Mouse (Mus musculus): ENCODE data around the gene Noxo1. TPM values are rescaled to one million over a fixed set of nuclear protein-coding genes. Genes with fewer than 3 reads are reported as not detected.
"Not testable (repeated sequence)": the region's sequence is repeated elsewhere in the genome, so short reads cannot be mapped to it uniquely, and the experiment has no call there.

Noxo1 gene
- polyA plus RNA-seq, 1 experiment from 2014 or later = 1.3 TPM

GRCm38 (mm10) chr17:24667011-24667410 is 29.0 kb upstream of the Noxo1 start:
- H3K36me3 ChIP-seq (ENCODE audit: poor library complexity, severe bottlenecking); H3K4me3 ChIP-seq; H3K4me2 ChIP-seq; H3K9me3 ChIP-seq (replicated peaks); ATAC-seq; H3K27me3 ChIP-seq; H3K27ac ChIP-seq: not testable (repeated sequence)
- Histone ChIP-seq H3K9ac (0 out of 2 replicates have a peak overlapping the region, but pooled peaks have one; percentile 2), H3K4me1 (peaks cover 29% of the 10 kb centered on the region)
- WGBS = 81% methylated on average over 7 of the region's 7 CpGs

GRCm38 (mm10) chr17:24667416-24667815 is 28.6 kb upstream of the Noxo1 start:
- Histone ChIP-seq H3K4me1 (peaks cover 33% of the 10 kb centered on the region), H3K4me3 (no peak overlapping the region), H3K36me3 (ENCODE audit: poor library complexity, severe bottlenecking) (no peaks in the 10 kb centered on the region), H3K9ac (no peak overlapping the region), H3K4me2 (no peak overlapping the region), H3K9me3 (replicated peaks) (no peaks in the 10 kb centered on the region), H3K27me3 (no peaks in the 10 kb centered on the region), H3K27ac (no peak overlapping the region)
- no peak for ATAC-seq
- WGBS = 38% methylated on average over 6 of the region's 6 CpGs

- Histone ChIP-seq H3K27ac (peak overlapping the region; percentile 86), H3K4me3 (peak overlapping the region; percentile 96), H3K9ac (peak overlapping the region; percentile 99), H3K4me1 (peaks cover 37% of the 10 kb centered on the region), H3K4me2 (peak overlapping the region; percentile 92)
- not testable (repeated sequence) for H3K9me3 ChIP-seq (replicated peaks); H3K27me3 ChIP-seq; H3K36me3 ChIP-seq (ENCODE audit: poor library complexity, severe bottlenecking); ATAC-seq
- 11% methylated on average over 15 of the region's 15 CpGs for WGBS
These were observed 26.9 kb upstream of the Noxo1 start for GRCm38 (mm10) chr17:24669214-24669544.

- peaks cover 41% of the 10 kb centered on the region for H3K4me1 ChIP-seq
- 0 out of 2 replicates have a peak, but pooled peaks cover 4% of the 10 kb centered on the region for H3K36me3 ChIP-seq (ENCODE audit: poor library complexity, severe bottlenecking)
- WGBS = under 1% methylated on average over 63 of the region's 80 CpGs
- no peaks in the 10 kb centered on the region for H3K9me3 ChIP-seq (replicated peaks)
- H3K27me3 ChIP-seq = no peaks in the 10 kb centered on the region
- peak within 1 kb of the TSS; percentile 99 for H3K9ac ChIP-seq
- peak; percentile 99 for ATAC-seq
- peak within 1 kb of the TSS; percentile 96 for H3K4me3 ChIP-seq
- H3K4me2 ChIP-seq = peak within 1 kb of the TSS; percentile 92
- H3K27ac ChIP-seq = peak within 1 kb of the TSS; percentile 86
These were observed 26.3 kb upstream of the Noxo1 start, which contains the start of gene Zfp598 for GRCm38 (mm10) chr17:24669545-24670245. TSS of gene Zfp598 (plus strand) at chr17:24669687.

- Histone ChIP-seq H3K36me3 (ENCODE audit: poor library complexity, severe bottlenecking) (0 out of 2 replicates have a peak, but pooled peaks cover 4% of the 10 kb centered on the region), H3K4me3 (peak overlapping the region; percentile 96), H3K9me3 (replicated peaks) (no peaks in the 10 kb centered on the region), H3K4me1 (peaks cover 41% of the 10 kb centered on the region), H3K27me3 (no peaks in the 10 kb centered on the region), H3K9ac (peak overlapping the region; percentile 99), H3K27ac (peak overlapping the region; percentile 86; the same call in 1 of the 2 replicates), H3K4me2 (peak overlapping the region; percentile 92)
- 12% methylated on average over 8 of the region's 8 CpGs for WGBS
- ATAC-seq = no peak
These were observed 25.7 kb upstream of the Noxo1 start for GRCm38 (mm10) chr17:24670246-24670844.

- WGBS = 87% methylated on average over 5 of the region's 5 CpGs
- no peak for ATAC-seq
- H3K9ac ChIP-seq = peak overlapping the region; percentile 99
- no peaks in the 10 kb centered on the region for H3K9me3 ChIP-seq (replicated peaks)
- H3K27ac ChIP-seq = no peak overlapping the region
- H3K4me1 ChIP-seq = peaks cover 41% of the 10 kb centered on the region
- H3K4me3 ChIP-seq = peak overlapping the region; percentile 96
- peaks cover 4% of the 10 kb centered on the region; the same call in 1 of the 2 replicates for H3K36me3 ChIP-seq (ENCODE audit: poor library complexity, severe bottlenecking)
- H3K27me3 ChIP-seq = no peaks in the 10 kb centered on the region
- peak overlapping the region; percentile 92 for H3K4me2 ChIP-seq
These were observed 24.7 kb upstream of the Noxo1 start for GRCm38 (mm10) chr17:24671346-24671745.

GRCm38 (mm10) chr17:24672141-24672540 is 23.9 kb upstream of the Noxo1 start:
- Histone ChIP-seq H3K27ac (no peak overlapping the region), H3K4me2 (peak overlapping the region; percentile 27), H3K9ac (peak overlapping the region; percentile 99), H3K4me1 (peaks cover 41% of the 10 kb centered on the region), H3K4me3 (no peak overlapping the region), H3K27me3 (no peaks in the 10 kb centered on the region), H3K9me3 (replicated peaks) (no peaks in the 10 kb centered on the region), H3K36me3 (ENCODE audit: poor library complexity, severe bottlenecking) (peaks cover 12% of the 10 kb centered on the region)
- WGBS = 40% methylated on average over 5 of the region's 5 CpGs
- ATAC-seq = no peak

GRCm38 (mm10) chr17:24674277-24674676 is 21.8 kb upstream of the Noxo1 start:
- WGBS = 82% methylated on average over 7 of the region's 7 CpGs
- Histone ChIP-seq H3K9ac (no peak overlapping the region), H3K9me3 (replicated peaks) (no peaks in the 10 kb centered on the region), H3K4me1 (peaks cover 32% of the 10 kb centered on the region), H3K36me3 (ENCODE audit: poor library complexity, severe bottlenecking) (peaks cover 34% of the 10 kb centered on the region), H3K4me3 (no peak overlapping the region), H3K4me2 (no peak overlapping the region), H3K27ac (no peak overlapping the region), H3K27me3 (no peaks in the 10 kb centered on the region)
- ATAC-seq = no peak

- Histone ChIP-seq H3K4me1 (peaks cover 20% of the 10 kb centered on the region), H3K27ac (no peak overlapping the region), H3K9me3 (replicated peaks) (no peaks in the 10 kb centered on the region), H3K27me3 (no peaks in the 10 kb centered on the region), H3K9ac (no peak overlapping the region), H3K4me3 (no peak overlapping the region), H3K4me2 (no peak overlapping the region), H3K36me3 (ENCODE audit: poor library complexity, severe bottlenecking) (peaks cover 53% of the 10 kb centered on the region)
- 48% methylated on average over 2 of the region's 2 CpGs for WGBS
- 0 out of 2 replicates have a peak, but pooled peaks have one; percentile 12 for ATAC-seq
These were observed 19.8 kb upstream of the Noxo1 start for GRCm38 (mm10) chr17:24676187-24676586.

- Histone ChIP-seq H3K27me3 (no peaks in the 10 kb centered on the region), H3K36me3 (ENCODE audit: poor library complexity, severe bottlenecking) (peaks cover 58% of the 10 kb centered on the region), H3K4me3 (no peak overlapping the region), H3K4me1 (peaks cover 13% of the 10 kb centered on the region), H3K9ac (no peak overlapping the region), H3K4me2 (no peak overlapping the region), H3K9me3 (replicated peaks) (no peaks in the 10 kb centered on the region), H3K27ac (no peak overlapping the region)
- WGBS = 96% methylated on average over 5 of the region's 5 CpGs
- ATAC-seq = no peak
These were observed 19.2 kb upstream of the Noxo1 start for GRCm38 (mm10) chr17:24676877-24677276.

- WGBS = 93% methylated on average over 24 of the region's 24 CpGs
- H3K4me3 ChIP-seq = no peak overlapping the region
- H3K36me3 ChIP-seq (ENCODE audit: poor library complexity, severe bottlenecking) = peaks cover 66% of the 10 kb centered on the region
- peaks cover 7% of the 10 kb centered on the region; the same call in 1 of the 2 replicates for H3K4me1 ChIP-seq
- H3K4me2 ChIP-seq = no peak overlapping the region
- no peak for ATAC-seq
- H3K27me3 ChIP-seq = no peaks in the 10 kb centered on the region
- no peaks in the 10 kb centered on the region for H3K9me3 ChIP-seq (replicated peaks)
- H3K27ac ChIP-seq = no peak overlapping the region
- H3K9ac ChIP-seq = no peak overlapping the region
These were observed 18.4 kb upstream of the Noxo1 start for GRCm38 (mm10) chr17:24677500-24678080.

GRCm38 (mm10) chr17:24686514-24686913 is 9.5 kb upstream of the Noxo1 start:
- no peaks in the 10 kb centered on the region for H3K9me3 ChIP-seq (replicated peaks)
- H3K27me3 ChIP-seq = peaks cover 37% of the 10 kb centered on the region
- no peak overlapping the region for H3K9ac ChIP-seq
- no peak for ATAC-seq
- peaks cover 16% of the 10 kb centered on the region for H3K36me3 ChIP-seq (ENCODE audit: poor library complexity, severe bottlenecking)
- peaks cover 33% of the 10 kb centered on the region for H3K4me1 ChIP-seq
- no peak overlapping the region for H3K4me3 ChIP-seq
- H3K27ac ChIP-seq = no peak overlapping the region
- peak overlapping the region; percentile 31 for H3K4me2 ChIP-seq
- 34% methylated on average over 16 of the region's 16 CpGs for WGBS
